22 mouse cellular contexts compared by ENCODE assay signal in the genomic region with DNA sequence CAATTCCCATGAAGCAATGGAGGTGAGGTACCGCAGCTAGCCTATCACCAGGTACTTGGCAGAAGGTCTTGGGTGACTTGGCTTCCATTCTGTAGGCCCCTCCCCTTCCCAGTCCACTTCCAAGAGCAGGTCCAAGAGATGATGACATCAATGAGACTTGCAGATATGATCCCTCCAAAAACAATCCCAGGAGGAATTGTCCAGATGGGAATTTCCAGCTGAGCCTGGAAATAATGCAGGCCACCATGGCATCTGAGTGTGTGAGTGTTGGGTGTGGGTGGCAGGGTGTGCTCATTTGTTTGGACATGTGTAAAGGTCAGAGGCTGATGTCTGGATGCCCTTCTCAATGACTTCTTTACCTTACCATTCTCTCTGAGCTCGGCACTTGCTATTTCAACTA.
A peak's percentile ranks its signal among the peaks of the same experiment; 100 is the strongest.
DNase-seq lines count a peak whose midpoint lies in the region; ATAC-seq lines count a peak whose summit lies in the region.
"Had no signal": no experiment of that assay in that cellular context is flagged by ENCODE, and none has a peak within 500 bp of the region (broad histone marks: within the 10 kb centered on the region; RNA-seq: fewer than 3 reads in every experiment).

No protein-coding gene starts in this region.

- H3K4me2 ChIP-seq in heart, embryonic 11.5 days: no peak overlapping the region
- no peak overlapping the region for H3K4me2 ChIP-seq in embryonic facial prominence, embryonic 15.5 days (replicated peaks)
- H3K4me2 ChIP-seq: forebrain, embryonic 12.5 days had no signal

- no peak overlapping the region for H3K9ac ChIP-seq in heart, embryonic 11.5 days (ENCODE audit: low read depth, low read length)
- no peak overlapping the region for H3K9ac ChIP-seq in embryonic facial prominence, embryonic 15.5 days
- H3K9ac ChIP-seq: forebrain, embryonic 12.5 days had no signal

- H3K27me3 ChIP-seq in heart, embryonic 11.5 days (ENCODE audit: control insufficient read depth, insufficient read depth, low read length): no peaks in the 10 kb centered on the region
- no peaks in the 10 kb centered on the region for H3K27me3 ChIP-seq in heart, embryonic 10.5 days (ENCODE audit: insufficient read depth, poor library complexity, severe bottlenecking)
- H3K27me3 ChIP-seq in embryonic facial prominence, embryonic 15.5 days: no peaks in the 10 kb centered on the region
- H3K27me3 ChIP-seq: forebrain, embryonic 12.5 days; Patski had no signal

- DNase-seq in heart, adult 11 months: peak; percentile 95
- DNase-seq in heart, adult 9 months (ENCODE audit: low spot score in 2 of 2): peak; percentile 51 to 54
- DNase-seq in heart, embryonic 10.5 days (ENCODE audit: low spot score): no peak
- DNase-seq in gastrocnemius, adult 18-20 months (ENCODE audit: low spot score): no peak
- no peak for DNase-seq in testis, postnatal 14 days (ENCODE audit: low spot score)
- DNase-seq: adrenal gland, adult 8-10 months; adrenal gland, postnatal 14 days; adrenal gland, postnatal 36 days; cerebellum, adult 11-12 months; cerebellum, adult 2 months; cerebellum, adult 9-10 months; cerebellum, postnatal 10 days; cerebellum, postnatal 25 days had no signal

- H3K27ac ChIP-seq in heart, embryonic 11.5 days (ENCODE audit: low read depth, low read length): no peak overlapping the region
- H3K27ac ChIP-seq in heart, embryonic 10.5 days: no peak overlapping the region
- 0 out of 2 replicates have a peak overlapping the region, but pooled peaks have one; percentile 17 for H3K27ac ChIP-seq in embryonic facial prominence, embryonic 15.5 days (replicated peaks)
- H3K27ac ChIP-seq: forebrain, embryonic 10.5 days; forebrain, embryonic 12.5 days had no signal

- WGBS in heart, embryonic 11.5 days (ENCODE audit: insufficient replicate concordance): 71% methylated on average over 2 of the region's 2 CpGs
- 82% methylated on average over 2 of the region's 2 CpGs for WGBS in heart, embryonic 10.5 days
- WGBS in embryonic facial prominence, embryonic 15.5 days: 86% methylated on average over 2 of the region's 2 CpGs

- H3K4me3 ChIP-seq in heart, embryonic 11.5 days (ENCODE audit: low read depth, low read length): no peak overlapping the region
- no peak overlapping the region for H3K4me3 ChIP-seq in heart, embryonic 10.5 days
- no peak overlapping the region for H3K4me3 ChIP-seq in embryonic facial prominence, embryonic 15.5 days (replicated peaks)
- H3K4me3 ChIP-seq: erythroblast, embryonic 14.5 days; forebrain, embryonic 10.5 days; forebrain, embryonic 12.5 days had no signal

- no peaks in the 10 kb centered on the region for H3K36me3 ChIP-seq in heart, embryonic 11.5 days (ENCODE audit: control insufficient read depth, insufficient read depth, low read length)
- H3K36me3 ChIP-seq in heart, embryonic 10.5 days: no peaks in the 10 kb centered on the region
- H3K36me3 ChIP-seq in embryonic facial prominence, embryonic 15.5 days: no peaks in the 10 kb centered on the region
- H3K36me3 ChIP-seq: forebrain, embryonic 10.5 days; forebrain, embryonic 12.5 days had no signal

- H3K4me1 ChIP-seq in heart, embryonic 11.5 days (ENCODE audit: control insufficient read depth, insufficient read depth, low read length): 0 out of 2 replicates have a peak, but pooled peaks cover 11% of the 10 kb centered on the region
- peaks cover 24% of the 10 kb centered on the region for H3K4me1 ChIP-seq in heart, embryonic 10.5 days
- peaks cover 40% of the 10 kb centered on the region for H3K4me1 ChIP-seq in embryonic facial prominence, embryonic 15.5 days

- ATAC-seq in heart, embryonic 11.5 days (replicated peaks; ENCODE audit: insufficient number of reproducible peaks, low FRiP score, low TSS enrichment): no peak
- no peak for ATAC-seq in embryonic facial prominence, embryonic 15.5 days (ENCODE audit: insufficient number of reproducible peaks, low FRiP score, low TSS enrichment, low read depth)
- ATAC-seq: activated CD4-positive, CD25-positive, alpha-beta regulatory T cell, adult 4 months; forebrain, embryonic 14.5 days; forebrain, embryonic 16.5 days; Patski had no signal

- H3K9me3 ChIP-seq in heart, embryonic 11.5 days (replicated peaks; ENCODE audit: control insufficient read depth, low read length): no peaks in the 10 kb centered on the region
- no peaks in the 10 kb centered on the region for H3K9me3 ChIP-seq in heart, embryonic 10.5 days
- no peaks in the 10 kb centered on the region for H3K9me3 ChIP-seq in embryonic facial prominence, embryonic 15.5 days (replicated peaks)
- H3K9me3 ChIP-seq: forebrain, embryonic 10.5 days; forebrain, embryonic 12.5 days had no signal

Comparison
In these comparisons a context has a peak if more than half of its experiments do, and no peak if none do; other contexts are left out.
1. DNase-seq: peak in heart, adult 11 months (single experiment) and heart, adult 9 months (2 of 2); none in heart, embryonic 10.5 days (single experiment), gastrocnemius, adult 18-20 months (single experiment) and testis, postnatal 14 days (single experiment).